Mouse (Mus musculus): ENCODE data around the gene Fkbpl. TPM values are rescaled to one million over a fixed set of nuclear protein-coding genes. Genes with fewer than 3 reads are reported as not detected.

The Fkbpl gene
- polyA plus RNA-seq (2015; fragmentation: Nextera tagmentation; extraction: Ambion mirVana) = 15.3 and 15.8 TPM in 2 replicates

GRCm38 (mm10) chr17:34644608-34645007 lies at the start of gene Fkbpl:
Fkbpl (plus strand) TSS chr17:34644764.
- H3K9ac ChIP-seq (replicated peaks) = peak within 1 kb of the TSS; percentile 61
- ATAC-seq (replicated peaks) = peak; percentile 77
- H3K9me3 ChIP-seq = no peaks in the 10 kb centered on the region
- WGBS = under 1% methylated on average over 16 of the region's 16 CpGs
- H3K27me3 ChIP-seq = no peaks in the 10 kb centered on the region
- H3K36me3 ChIP-seq = peaks cover 8% of the 10 kb centered on the region
- H3K4me3 ChIP-seq = peak within 1 kb of the TSS; percentile 97
- H3K4me2 ChIP-seq (replicated peaks) = peak within 1 kb of the TSS; percentile 67
- H3K27ac ChIP-seq (replicated peaks) = peak within 1 kb of the TSS; percentile 73
- H3K4me1 ChIP-seq = peaks cover 49% of the 10 kb centered on the region

- WGBS = 69% methylated on average over 8 of the region's 8 CpGs
- Histone ChIP-seq H3K4me2 (replicated peaks) (no peak overlapping the region), H3K36me3 (peaks cover 22% of the 10 kb centered on the region), H3K27ac (replicated peaks) (no peak overlapping the region), H3K27me3 (no peaks in the 10 kb centered on the region), H3K4me3 (no peak overlapping the region), H3K4me1 (peaks cover 38% of the 10 kb centered on the region), H3K9ac (replicated peaks) (no peak overlapping the region), H3K9me3 (no peaks in the 10 kb centered on the region)
- no peak for ATAC-seq (replicated peaks)
Measured at GRCm38 (mm10) chr17:34596098-34596497, 48.5 kb upstream of the Fkbpl start.

DNA sequence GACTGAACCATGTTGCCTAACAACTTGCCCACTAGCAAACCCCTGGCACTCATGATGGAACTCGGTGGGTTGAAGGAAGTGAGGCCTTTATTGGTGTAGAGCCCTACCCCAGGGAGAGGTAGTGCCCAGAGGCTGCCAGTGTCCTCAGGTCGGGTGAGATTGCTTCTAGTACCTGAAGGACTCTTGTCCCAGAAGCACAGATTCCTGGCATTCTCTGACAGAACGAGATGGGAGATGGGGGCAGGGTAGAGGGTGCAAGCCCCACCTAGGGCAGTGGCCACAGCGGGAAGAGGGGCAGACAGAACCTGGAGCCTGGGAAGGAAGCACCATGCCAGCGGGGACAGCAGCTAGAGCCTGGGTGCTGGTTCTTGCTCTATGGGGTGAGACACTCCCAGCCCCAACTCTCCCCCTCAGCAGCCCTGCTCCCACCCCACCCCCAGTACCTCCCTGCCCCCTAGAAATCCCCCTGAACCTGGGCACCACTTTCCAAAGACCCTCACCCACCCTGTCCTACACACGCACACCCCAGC lies 46.9 kb upstream of the Fkbpl start, which contains the start of gene Ager:
Ager (plus strand) TSS at position 297 of the 530 bp plus-strand sequence.
- Histone ChIP-seq H3K9me3 (no peaks in the 10 kb centered on the region), H3K4me2 (replicated peaks) (no peak within 1 kb of the TSS), H3K4me3 (no peak within 1 kb of the TSS), H3K4me1 (peaks cover 42% of the 10 kb centered on the region), H3K27ac (replicated peaks) (no peak within 1 kb of the TSS), H3K36me3 (peaks cover 28% of the 10 kb centered on the region), H3K9ac (replicated peaks) (peak within 1 kb of the TSS; percentile 24; the same call in 1 of the 2 replicates), H3K27me3 (no peaks in the 10 kb centered on the region)
- WGBS = 23% methylated on average over 6 of the region's 6 CpGs
- no peak for ATAC-seq (replicated peaks)

DNA sequence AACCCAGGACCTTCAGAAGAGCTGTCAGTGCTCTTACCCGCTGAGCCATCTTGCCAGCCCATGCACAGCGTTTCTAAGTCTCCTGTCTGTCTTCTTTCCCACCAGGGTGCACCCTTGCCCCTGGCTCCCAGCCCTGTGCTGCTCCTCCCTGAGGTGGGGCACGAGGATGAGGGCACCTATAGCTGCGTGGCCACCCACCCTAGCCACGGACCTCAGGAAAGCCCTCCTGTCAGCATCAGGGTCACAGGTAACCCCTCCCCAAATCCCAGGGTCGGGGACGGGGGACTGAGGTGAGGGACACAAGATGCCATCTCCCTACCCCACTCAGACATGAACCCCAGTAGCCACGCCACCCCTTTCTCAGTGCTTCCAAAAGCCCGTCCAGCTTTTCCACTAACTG lies 44.7 kb upstream of the Fkbpl start:
- Histone ChIP-seq H3K9me3 (no peaks in the 10 kb centered on the region), H3K4me1 (peaks cover 29% of the 10 kb centered on the region), H3K36me3 (peaks cover 26% of the 10 kb centered on the region), H3K27me3 (no peaks in the 10 kb centered on the region), H3K9ac (replicated peaks) (no peak overlapping the region), H3K4me2 (replicated peaks) (no peak overlapping the region), H3K27ac (replicated peaks) (no peak overlapping the region), H3K4me3 (no peak overlapping the region)
- 69% methylated on average over 9 of the region's 9 CpGs for WGBS
- no peak for ATAC-seq (replicated peaks)

DNA sequence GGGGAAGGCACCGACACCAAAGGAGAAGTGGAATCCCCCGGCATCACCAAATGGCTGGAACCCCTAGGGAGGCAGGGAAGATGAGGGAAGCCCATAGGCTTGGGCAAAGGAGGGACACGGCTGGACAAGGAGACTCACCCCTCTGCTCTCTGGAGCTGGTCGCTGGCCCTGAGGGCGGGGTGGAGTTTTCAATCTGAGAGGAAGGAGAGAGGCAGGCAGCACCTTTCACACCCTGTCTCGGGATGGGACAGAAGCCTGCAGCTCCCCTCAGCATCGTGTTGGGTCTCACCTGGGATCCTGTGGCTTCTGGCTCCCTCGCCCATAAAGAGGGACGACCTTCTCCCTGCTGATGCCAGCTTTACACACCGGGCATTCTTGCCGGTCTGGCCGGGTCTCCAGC lies 42.8 kb upstream of the Fkbpl start:
- ATAC-seq (replicated peaks) = no peak
- Histone ChIP-seq H3K9me3 (no peaks in the 10 kb centered on the region), H3K4me1 (peaks cover 31% of the 10 kb centered on the region), H3K27me3 (no peaks in the 10 kb centered on the region), H3K36me3 (peaks cover 16% of the 10 kb centered on the region), H3K4me2 (replicated peaks) (peak overlapping the region; percentile 81; the same call in 1 of the 2 replicates), H3K9ac (replicated peaks) (peak overlapping the region; percentile 83; the same call in 1 of the 2 replicates), H3K4me3 (peak overlapping the region; percentile 93), H3K27ac (replicated peaks) (no peak overlapping the region)
- 89% methylated on average over 12 of the region's 12 CpGs for WGBS

- Histone ChIP-seq H3K9me3 (no peaks in the 10 kb centered on the region), H3K27me3 (no peaks in the 10 kb centered on the region), H3K27ac (replicated peaks) (peak within 1 kb of the TSS; percentile 92), H3K36me3 (peaks cover 16% of the 10 kb centered on the region), H3K4me3 (peak within 1 kb of the TSS; percentile 93), H3K4me2 (replicated peaks) (peak within 1 kb of the TSS; percentile 87), H3K4me1 (peaks cover 48% of the 10 kb centered on the region), H3K9ac (replicated peaks) (peak within 1 kb of the TSS; percentile 99)
- WGBS = under 1% methylated on average over 30 of the region's 30 CpGs
- ATAC-seq (replicated peaks) = peak; percentile 96
Measured at GRCm38 (mm10) chr17:34603375-34604060, 41.0 kb upstream of the Fkbpl start, which contains the start of gene Rnf5. Rnf5 (minus strand) TSS chr17:34603690.

DNA sequence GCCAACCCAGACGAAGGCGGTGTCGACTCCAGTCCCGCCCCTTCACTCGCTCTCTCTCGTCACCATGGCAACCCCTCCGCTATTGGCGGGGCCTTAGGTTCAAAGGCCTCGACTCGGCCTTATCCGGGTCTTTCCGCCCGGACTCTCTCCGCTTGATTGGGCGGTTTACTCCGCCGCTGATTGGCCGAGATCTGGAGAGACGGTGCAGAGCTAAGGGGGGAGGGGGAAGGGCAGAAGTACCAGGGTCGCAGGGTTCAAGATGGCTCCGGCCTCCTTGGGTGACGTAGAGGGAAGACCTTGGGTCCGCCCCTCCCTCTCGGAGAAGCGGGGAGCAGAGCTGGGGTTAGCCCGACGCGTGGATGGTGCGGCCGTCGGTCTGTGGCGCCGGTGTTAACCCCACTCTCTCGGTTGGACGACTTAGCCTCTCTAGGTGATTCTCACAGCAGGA lies 40.5 kb upstream of the Fkbpl start, which contains the start of gene Agpat1:
Agpat1 (plus strand) TSS at position 202 of the 448 bp plus-strand sequence.
- peaks cover 51% of the 10 kb centered on the region for H3K4me1 ChIP-seq
- H3K9me3 ChIP-seq = no peaks in the 10 kb centered on the region
- H3K4me3 ChIP-seq = peak within 1 kb of the TSS; percentile 93
- H3K27me3 ChIP-seq = no peaks in the 10 kb centered on the region
- WGBS = under 1% methylated on average over 35 of the region's 35 CpGs
- H3K9ac ChIP-seq (replicated peaks) = peak within 1 kb of the TSS; percentile 99
- peak within 1 kb of the TSS; percentile 87 for H3K4me2 ChIP-seq (replicated peaks)
- peak within 1 kb of the TSS; percentile 92 for H3K27ac ChIP-seq (replicated peaks)
- peaks cover 16% of the 10 kb centered on the region for H3K36me3 ChIP-seq
- peak; percentile 86 for ATAC-seq (replicated peaks)

- Histone ChIP-seq H3K4me2 (replicated peaks) (peak overlapping the region; percentile 87), H3K9me3 (no peaks in the 10 kb centered on the region), H3K27me3 (no peaks in the 10 kb centered on the region), H3K27ac (replicated peaks) (peak overlapping the region; percentile 92), H3K36me3 (peaks cover 16% of the 10 kb centered on the region), H3K4me1 (peaks cover 51% of the 10 kb centered on the region), H3K4me3 (peak overlapping the region; percentile 93), H3K9ac (replicated peaks) (peak overlapping the region; percentile 99)
- WGBS = 15% methylated on average over 24 of the region's 24 CpGs
- ATAC-seq (replicated peaks) = no peak
Measured at GRCm38 (mm10) chr17:34604511-34605237, 39.9 kb upstream of the Fkbpl start.

DNA sequence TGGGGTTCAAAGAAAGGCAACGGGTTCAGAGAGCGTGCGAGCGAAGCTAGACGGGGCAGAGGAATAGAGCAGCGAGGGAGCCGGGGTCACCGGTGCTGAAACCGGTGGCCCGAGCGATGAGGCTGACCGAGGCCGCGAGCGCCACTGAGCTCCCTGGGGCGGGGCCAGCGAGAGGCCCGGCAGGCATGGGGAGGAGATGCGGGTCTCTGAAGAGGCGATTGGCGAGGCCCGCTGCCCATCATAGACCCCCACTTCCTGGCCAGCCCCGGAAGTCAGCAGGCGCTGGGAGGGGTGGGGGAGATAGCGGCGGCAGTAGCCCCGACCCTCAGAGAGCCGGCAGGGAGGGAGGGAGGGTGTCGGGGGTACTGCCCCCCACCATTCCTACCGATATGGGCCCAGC lies 39.0 kb upstream of the Fkbpl start:
- Histone ChIP-seq H3K9me3 (no peaks in the 10 kb centered on the region), H3K27ac (replicated peaks) (peak overlapping the region; percentile 92), H3K4me3 (peak overlapping the region; percentile 93), H3K4me1 (peaks cover 51% of the 10 kb centered on the region), H3K36me3 (peaks cover 12% of the 10 kb centered on the region; the same call in 1 of the 2 replicates), H3K4me2 (replicated peaks) (peak overlapping the region; percentile 87), H3K27me3 (no peaks in the 10 kb centered on the region), H3K9ac (replicated peaks) (peak overlapping the region; percentile 99)
- ATAC-seq (replicated peaks) = peak; percentile 41
- WGBS = 0% methylated on average over 26 of the region's 30 CpGs

DNA sequence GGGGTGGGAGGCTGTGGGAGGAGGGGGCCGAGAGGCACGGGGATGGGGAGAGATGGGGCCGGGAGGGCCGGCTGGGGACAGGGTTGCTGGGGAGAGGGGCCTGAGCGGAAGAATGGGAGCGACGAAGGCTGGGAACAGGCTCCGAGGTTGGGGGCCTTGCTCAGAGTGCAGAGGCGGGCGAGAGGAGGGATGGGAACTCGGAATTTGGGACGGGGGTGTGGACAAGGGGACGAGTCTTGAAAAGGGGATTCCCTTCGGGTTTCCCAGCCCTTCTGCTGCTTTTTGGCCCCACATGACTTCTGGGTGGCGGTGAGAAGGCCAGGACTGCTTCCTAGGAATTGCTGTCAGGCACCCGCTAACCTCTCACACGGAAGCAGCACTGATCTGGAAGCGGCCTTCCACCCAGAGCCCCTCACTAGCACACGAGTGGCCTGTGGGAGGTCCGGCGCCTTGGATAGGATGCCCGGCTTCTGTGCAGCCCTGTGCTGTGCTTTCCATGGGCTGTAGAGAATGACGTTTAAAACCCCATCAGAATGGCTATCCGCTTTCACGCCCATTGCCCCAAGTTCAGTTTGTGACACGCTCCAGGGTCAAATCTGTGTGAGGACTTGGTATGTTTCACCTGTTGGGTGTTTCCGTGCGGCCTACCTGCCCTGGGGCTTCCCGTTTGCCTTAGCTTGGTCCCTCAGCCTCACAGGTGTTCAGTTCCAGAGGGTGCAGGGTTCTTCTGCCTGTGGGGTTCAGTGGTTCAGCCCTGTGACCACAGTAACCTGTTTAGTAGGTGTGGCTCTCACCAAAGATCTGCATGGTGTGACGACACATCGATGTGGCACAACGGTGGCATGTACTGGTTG lies 38.2 kb upstream of the Fkbpl start:
- H3K4me3 ChIP-seq = peak overlapping the region; percentile 93
- peak overlapping the region; percentile 92 for H3K27ac ChIP-seq (replicated peaks)
- H3K27me3 ChIP-seq = no peaks in the 10 kb centered on the region
- 17% methylated on average over 32 of the region's 32 CpGs for WGBS
- H3K9me3 ChIP-seq = no peaks in the 10 kb centered on the region
- no peak for ATAC-seq (replicated peaks)
- peak overlapping the region; percentile 87 for H3K4me2 ChIP-seq (replicated peaks)
- peak overlapping the region; percentile 99 for H3K9ac ChIP-seq (replicated peaks)
- H3K36me3 ChIP-seq = peaks cover 14% of the 10 kb centered on the region
- peaks cover 51% of the 10 kb centered on the region for H3K4me1 ChIP-seq

GRCm38 (mm10) chr17:34607997-34608396 lies 36.6 kb upstream of the Fkbpl start:
- H3K9me3 ChIP-seq = no peaks in the 10 kb centered on the region
- 83% methylated on average over 7 of the region's 7 CpGs for WGBS
- H3K27ac ChIP-seq (replicated peaks) = no peak overlapping the region
- H3K4me2 ChIP-seq (replicated peaks) = no peak overlapping the region
- no peak overlapping the region for H3K4me3 ChIP-seq
- no peaks in the 10 kb centered on the region for H3K27me3 ChIP-seq
- H3K4me1 ChIP-seq = peaks cover 40% of the 10 kb centered on the region
- no peak for ATAC-seq (replicated peaks)
- H3K9ac ChIP-seq (replicated peaks) = 0 out of 2 replicates have a peak overlapping the region, but pooled peaks have one; percentile 8
- H3K36me3 ChIP-seq = peaks cover 26% of the 10 kb centered on the region

All from forebrain, embryonic 15.5 days (tissue).